ENCODE assay signal across 2 mouse cellular contexts in the genomic region with DNA sequence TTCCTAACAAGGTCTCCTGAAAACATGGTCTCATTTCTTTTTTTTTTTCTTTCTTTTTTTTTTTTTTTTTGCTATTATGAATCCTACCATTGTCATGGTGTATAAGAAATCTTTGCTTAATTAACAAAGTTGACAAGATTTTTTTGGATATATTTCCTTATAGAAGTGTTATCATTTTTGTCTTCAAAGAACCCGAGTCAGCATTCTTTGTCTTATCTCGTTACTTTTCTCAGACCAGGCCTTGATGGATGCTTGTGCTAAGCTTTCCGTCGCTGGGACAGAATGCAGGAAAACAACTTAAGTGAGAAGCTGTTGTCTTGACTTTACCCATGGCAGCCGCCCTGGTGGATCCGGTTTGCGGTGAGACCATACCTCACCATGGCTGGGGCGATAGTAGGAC.
TF ChIP-seq lines count a peak whose summit lies in the region.

No protein-coding gene starts in this region.

TF ChIP-seq in CH12.LX, 34 proteins besides CTCF, POLR2A, EP300 and RAD21:
- TF ChIP-seq MAFK (IDR thresholded peaks at IDR 0.05; ENCODE audit: insufficient replicate concordance, low read length) = peak; percentile 72; the same call in 1 of the 2 replicates
- TF ChIP-seq HCFC1 (IDR thresholded peaks at IDR 0.05; ENCODE audit: low read depth, low read length) = no peak

TF ChIP-seq in MEL, 35 proteins besides CTCF, POLR2A, EP300 and RAD21:
- TF ChIP-seq POLR2AphosphoS5 (IDR thresholded peaks at IDR 0.05; ENCODE audit: borderline replicate concordance, low read depth, low read length) (no peak), MAFK (IDR thresholded peaks at IDR 0.05; ENCODE audit: borderline replicate concordance, low read depth, low read length) (peak; percentile 68; the same call in 1 of the 2 replicates), GABPA (IDR thresholded peaks at IDR 0.05; ENCODE audit: low read depth, low read length) (no peak)
